Mouse (Mus musculus) gastrocnemius, postnatal 25 days (tissue): ENCODE data around the gene Gm49387. TPM values are rescaled to one million over a fixed set of nuclear protein-coding genes. Genes with fewer than 3 reads are reported as not detected.

Experiments
- DNase-seq: peaks from one replicate; pipeline ENCODE4 v3.0.0; 2022
- total RNA-seq, 2 experiments: library from RNA; stranded (reverse); gene quantifications; 1 replicate in 1 of 2; 2 replicates in 1 of 2; pipeline ENCODE4 v1.2.3; 2021

The Gm49387 gene
- total RNA-seq, 2 experiments from 2014 or later: 0.79 to 1.3 TPM

DNA sequence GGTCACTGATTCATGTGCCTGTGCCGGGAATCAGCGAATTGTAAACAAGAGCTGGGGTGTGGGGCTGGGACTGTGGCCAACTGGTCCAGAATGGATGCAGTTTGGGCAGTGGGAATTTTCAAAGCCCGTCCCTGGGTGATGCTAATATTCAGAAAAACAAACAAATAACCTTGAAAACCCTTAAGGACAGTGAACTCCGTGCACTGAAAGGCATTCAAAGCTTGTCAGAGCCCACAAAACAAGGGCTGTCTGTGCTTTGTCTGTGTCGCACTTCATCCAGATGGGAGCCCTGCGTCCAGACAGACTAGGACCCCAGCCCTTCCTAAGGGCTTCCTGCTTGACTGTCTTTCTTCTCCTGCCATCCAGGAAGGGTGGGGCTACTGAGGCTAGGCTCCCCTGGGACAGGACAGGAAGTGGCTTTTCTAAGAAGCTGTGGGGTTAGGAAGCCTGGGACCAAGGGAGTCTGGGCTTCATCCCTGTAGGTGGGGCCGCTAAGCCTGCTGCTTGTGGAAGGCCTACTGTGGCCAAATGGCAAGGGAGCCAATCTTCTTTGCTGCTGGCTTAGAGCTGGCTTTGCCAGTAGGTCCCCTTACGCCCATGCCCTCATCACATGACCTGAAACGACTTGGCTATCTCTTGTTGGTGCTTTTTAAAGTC is 22.0 kb upstream of the Gm49387 start:
- DNase-seq: peak; percentile 87

DNA sequence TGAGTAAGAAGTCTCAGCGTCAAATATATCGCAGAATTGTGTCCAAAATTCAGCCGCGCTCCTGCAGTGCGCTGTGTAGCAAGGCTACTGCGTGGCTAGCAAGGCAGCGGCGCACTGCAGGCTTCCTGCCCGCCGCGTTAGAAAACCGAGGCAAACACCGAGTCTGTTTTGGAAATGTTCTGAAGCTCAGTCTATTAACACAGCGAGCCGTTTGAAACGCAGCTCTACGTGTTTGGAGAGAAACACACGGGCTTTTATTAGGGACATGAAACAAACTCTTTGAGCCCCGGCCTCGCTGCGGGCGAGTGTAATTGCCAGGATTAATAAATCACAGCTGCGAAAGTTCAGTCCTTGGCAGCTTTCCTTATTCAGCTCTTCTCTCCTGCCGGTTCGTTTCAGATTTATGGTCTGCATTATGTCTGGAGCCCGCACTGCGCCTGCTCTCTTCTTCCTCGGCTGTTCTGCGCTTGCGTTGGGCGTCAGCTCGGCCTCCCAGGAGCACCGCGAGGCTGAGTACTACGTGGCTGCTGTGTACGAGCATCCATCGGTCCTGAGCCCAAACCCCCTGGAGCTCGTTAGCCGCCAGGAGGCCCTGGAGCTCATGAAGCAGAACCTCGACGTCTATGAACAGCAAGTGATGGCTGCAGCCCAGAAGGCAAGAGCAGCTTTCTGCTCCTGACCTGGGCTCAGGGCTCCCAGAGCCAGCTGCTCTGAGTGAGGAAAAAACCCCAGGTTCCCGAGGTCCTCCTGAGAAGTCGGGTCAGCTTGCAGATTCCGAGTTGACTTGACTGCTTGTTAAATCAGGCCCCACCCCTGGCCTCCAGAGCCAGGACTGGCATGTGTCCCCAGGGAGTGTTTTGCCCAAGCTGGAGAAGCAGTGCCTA is 21.2 kb upstream of the Gm49387 start:
- peak; percentile 89 for DNase-seq

DNA sequence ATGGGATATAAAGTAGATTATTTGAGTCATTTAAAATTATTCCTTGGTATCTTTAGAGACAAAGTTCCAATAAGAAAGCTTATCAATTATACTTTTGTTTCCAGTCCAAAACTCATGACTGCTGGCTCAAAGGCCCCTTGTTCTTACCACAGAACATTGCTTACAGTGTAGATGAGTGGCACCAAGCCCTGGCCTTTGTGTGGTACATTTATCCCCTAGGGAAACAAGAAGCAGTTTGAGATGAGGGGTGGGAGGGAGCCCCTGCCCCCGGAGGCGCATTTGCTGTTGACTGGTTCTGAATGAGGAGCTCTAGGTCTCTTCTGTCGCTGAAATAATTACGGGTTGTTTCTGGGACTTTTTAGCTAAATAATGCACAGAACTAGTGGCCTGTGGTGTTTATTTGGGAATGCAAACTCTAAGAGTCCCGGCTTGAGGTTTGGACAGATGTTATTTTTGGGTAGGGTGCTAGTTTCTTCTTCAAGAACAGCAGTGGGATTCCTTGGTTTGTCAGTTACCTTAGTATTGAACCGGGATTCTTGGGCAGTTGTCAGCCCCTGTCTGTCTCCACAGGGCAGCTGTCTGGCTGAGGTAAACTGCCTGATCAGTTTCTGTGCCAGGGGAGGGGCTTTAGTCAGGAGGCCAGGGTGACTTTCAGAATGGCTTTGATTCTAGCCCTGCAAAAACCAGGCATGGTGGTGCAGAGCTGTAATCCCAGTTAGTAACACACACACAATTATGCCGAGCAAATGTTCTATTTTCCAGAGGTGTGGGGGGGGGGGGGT is 19.8 kb upstream of the Gm49387 start:
- DNase-seq: no peak

DNA sequence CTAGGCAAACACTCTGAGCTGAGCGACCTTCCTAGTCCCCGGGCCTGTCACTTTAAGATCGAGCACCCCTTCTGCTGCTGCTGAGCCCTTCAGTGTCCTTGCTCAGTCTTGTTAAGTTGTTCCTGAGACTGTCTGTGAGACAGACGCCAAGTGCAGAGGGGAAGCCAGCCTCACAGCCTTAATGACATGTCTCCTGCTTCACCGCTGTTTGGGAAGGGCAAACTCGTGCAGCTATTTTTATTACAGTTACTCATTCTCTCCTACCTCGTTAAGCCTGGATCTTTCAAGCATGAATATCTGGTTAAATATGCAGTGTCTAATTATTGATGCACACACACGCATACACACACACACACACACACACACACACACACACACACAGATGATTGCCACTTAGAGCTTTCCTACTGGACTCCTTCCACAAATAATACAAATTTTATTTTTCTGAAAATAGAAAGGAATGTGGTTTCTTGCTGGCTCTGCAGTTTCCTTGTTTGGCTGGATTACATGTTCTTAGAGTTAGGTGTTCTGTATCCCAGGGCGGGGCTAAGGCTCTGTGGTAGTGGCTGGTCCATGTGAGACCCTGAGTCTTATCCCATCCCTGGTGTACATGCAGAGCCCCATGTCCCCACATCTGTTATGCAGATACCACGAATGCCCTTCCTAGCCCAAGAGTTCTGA is 19.0 kb upstream of the Gm49387 start:
- peak; percentile 74 for DNase-seq

DNA sequence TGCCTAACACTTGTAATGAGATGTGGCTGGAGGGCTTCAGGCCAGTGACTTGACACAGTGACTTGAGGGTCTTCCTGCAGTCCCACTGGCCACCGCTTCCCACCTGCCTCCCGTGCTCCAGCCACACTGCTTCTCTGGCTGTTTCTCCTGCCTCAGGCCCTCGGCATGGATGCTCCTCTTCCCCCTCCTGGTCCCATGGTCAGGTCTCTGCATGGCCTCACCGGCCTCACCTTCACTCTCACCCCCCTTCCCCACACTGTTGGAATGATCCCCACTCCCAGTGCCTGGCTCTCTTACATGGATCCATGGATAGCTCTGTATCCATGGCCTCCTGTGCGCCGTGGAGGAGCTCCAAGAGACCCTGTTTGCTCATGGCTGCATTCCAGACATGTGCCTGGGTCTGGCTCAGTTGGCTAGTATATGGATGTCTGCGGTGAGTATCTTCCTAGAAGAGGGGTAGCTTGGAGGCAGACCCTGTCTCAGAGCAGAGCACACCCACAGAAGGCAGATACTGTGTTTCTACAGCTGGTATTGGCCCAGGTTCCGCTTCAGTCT is 17.5 kb upstream of the Gm49387 start:
- no peak for DNase-seq

DNA sequence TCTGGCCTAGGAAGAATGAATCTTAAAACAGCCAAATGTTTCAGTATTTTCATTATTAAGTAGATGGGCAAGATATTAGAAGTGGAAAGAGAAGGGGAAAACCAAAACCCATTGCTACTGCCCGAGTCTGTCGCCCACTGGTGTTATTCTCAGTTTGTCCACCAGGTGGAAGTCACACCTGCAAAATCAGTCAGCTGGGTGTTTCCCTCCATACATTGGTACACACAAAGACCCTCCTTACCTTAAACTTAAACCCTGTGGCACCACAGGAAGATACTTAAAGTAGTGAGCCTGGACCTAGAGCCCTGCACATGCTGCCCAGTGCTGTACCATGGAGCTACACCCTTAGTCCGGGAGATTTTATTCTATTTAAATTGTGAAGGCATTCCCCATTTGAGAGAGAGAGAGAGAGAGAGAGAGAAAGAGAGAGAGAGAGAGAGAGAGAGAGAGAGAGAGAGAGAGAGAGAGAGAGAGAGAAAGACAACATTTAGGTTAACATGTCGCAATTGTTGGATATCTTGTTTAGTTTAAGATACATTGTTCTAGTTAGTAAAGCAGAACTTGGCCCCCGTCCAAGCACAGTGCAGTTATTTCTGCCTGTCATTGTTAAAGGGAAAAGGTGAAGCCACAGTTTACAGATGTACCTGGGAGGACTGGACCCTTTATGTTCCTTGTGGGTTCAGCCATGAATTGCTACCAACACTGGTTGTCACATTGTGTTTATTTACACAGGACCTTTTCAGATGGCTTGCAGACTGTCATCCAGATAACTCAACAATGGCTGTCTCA is 16.4 kb upstream of the Gm49387 start:
- DNase-seq: no peak

DNA sequence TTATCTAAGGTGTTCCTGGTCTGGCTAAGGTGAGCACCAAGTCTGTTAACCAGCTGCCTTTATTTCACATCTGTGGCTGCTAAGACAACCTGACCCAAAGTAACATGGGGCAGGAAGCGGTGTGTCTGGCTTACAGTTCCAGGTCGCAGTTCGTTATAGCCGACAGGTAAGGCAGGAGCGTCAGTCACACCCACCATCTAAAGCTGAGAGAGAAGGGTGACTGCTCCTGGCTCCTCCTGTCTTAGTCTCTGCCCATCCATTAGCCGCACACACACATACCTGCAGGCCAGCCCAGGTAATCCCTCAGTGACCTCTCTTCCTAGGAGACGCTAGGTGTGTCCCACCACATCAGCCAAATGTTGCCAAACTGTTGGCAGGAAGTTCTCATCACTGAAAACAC is 15.7 kb upstream of the Gm49387 start:
- DNase-seq: no peak

DNA sequence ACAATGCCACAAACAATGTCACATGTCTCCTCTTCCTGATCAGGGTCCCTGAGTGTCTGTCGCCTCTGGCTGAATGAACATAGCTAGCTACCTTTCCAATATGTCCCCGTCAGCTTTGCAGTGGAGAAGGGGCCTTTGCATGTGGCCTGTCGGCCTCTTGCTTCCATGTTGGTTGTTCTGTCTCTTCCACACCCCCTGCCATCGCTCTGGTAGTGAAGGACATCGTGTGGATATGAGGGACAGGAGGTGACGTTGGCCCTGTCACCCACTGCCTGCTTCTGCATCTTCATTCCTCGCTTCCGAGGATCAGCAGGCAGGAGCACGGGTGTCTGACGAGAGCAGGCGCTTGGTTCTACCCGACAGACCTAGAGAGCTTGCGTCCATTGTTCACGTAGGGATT is 14.7 kb upstream of the Gm49387 start:
- no peak for DNase-seq

DNA sequence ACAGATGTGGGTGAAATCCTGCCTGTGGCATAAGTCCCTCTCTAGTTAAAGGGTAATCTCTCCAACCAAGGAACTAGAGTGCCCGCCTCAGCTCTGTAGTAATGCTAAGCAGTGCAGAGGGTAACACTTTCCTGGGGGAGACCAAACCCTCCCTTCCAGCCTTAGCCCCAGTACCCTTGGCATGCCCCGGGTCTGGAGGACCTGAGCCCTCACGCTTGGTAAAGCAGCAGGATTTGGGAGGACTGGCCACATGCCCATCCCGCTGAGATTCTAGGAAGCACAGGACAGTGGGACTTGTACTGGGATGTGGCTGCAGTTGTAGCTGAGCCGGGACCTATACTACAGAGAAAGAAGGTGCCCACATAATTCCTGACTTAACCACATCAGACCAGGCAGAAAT is 14.1 kb upstream of the Gm49387 start:
- no peak for DNase-seq

DNA sequence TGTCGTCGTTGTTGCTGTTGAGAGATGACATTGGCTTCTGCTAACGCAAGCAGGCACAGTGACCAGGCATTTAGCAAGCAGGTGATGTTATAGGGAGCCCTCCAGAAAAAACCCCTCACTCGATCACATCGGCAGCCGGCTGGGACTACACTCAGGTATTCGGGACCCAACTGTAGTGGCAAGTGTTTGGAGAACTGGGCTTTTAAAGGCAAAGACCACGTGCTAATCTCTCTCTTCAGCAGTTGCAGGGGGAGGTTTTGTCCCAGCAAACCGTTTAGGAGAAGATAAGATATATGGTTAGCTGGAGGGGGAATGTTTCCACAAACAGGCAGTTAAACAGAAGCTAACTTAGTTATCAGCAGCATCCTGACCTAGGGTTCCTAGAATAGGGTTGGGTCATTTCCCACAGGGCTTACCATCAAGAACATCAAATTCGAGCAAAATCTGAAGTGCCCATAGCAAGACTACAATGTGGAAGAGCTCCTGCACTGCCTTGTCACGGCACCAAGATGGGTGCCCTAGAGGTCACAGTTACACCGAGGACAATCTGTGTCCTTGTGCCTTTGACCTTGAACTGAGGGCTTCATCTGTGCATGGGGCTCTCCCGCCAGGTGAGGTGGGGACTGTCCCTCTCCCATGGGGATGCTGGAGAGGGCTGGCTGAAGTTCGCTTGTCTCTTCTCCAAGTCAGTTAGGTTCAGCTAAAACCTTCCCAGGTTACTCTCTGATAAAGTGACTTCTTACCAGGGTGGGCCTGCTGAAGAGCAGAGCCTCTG is 12.6 kb upstream of the Gm49387 start:
- no peak for DNase-seq

DNA sequence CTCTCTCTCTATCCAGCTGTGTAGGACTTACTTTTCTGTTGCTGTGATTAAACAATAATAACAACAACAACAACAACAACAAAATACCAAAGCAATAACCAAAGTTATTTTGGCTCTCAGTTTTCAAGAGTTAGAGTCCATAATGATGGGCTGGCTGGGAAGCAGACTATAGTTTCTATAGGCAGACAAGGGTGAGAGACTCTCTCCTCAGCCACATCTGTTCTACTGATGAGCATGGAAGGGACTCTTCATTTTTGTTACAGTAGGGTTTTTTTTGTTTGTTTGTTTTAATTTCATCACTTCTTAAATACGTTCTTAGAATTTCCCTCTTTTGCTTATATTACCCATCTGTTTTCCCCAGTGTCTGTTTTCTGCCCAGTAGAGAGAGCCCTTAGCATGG is 11.9 kb upstream of the Gm49387 start:
- DNase-seq: no peak

DNA sequence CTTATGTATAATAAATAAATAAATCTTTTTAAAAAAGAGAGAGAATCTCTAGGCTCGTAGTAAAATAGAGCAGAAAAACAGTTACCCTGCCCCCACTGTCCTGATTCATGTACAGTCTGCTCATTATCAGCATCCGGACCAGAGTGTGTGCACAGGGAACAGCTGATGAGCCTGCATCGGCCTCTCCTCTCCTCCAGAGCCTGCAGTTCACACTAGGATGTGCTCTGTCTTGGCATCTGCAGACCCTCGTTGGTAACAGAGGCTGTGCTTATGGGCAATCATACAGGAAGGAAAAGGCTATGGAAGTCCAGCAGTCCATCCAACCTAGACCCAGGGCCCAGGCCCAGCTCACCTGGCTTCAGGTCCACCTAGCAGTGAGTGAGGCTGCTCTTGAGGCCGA is 11.4 kb upstream of the Gm49387 start:
- no peak for DNase-seq

DNA sequence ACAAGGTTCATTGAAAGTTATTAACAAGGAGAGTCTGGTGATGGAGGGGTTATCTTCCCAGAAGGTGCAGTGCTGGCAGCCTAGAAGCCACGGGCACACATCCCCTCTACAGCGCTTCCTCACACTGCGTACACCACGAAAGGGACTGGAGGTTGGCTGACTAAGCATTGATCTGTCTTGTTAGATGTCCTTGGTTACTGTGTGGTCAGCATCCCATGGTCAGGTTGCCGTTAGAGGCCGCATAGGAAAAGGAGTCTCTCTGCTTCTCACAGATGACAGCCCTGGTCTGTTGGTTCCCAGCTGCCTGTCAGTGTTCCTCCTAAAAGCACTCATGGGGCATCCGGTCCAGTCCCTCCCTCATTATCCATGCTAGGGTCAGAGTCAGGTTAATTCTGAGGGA is 10.5 kb upstream of the Gm49387 start:
- DNase-seq: no peak

DNA sequence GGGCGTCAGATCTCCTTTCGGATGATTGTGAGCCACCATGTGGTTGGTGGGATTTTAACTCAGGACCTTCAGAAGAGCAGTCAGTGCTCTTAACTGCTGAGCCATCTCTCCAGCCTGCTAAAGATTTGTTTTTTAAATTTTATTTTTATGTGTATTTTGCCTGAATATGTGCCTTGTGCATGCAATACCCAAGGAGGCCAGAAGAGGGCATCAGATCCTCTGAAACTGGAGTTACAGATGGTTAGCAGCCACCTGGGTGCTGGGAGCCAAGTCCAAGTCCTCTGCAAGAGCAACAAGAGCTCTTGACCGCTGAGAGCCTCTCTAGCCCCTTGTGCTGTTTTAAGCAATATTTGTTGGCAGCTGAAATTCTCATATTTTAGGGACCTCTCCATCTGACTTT is 9.7 kb upstream of the Gm49387 start:
- no peak for DNase-seq

DNA sequence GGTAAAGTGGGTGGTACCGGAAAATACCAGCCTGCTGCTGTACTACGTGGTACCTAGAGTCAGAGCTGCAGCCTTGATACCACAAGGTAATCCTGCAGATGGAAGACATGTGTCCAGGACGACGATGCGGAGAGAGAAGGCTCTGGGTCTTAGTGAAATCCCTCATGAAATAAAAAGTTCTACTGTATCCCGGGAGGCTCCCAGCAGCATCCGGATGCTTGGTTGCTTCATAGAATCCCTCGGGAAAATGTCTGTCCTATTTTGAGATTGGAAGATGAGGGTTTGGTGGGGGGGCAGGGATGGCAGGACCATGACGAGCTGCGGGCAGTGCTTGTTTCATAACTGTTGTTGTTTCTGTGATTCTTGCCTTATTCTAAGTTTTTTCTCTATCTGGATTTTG is 7.3 kb upstream of the Gm49387 start:
- DNase-seq: no peak

DNA sequence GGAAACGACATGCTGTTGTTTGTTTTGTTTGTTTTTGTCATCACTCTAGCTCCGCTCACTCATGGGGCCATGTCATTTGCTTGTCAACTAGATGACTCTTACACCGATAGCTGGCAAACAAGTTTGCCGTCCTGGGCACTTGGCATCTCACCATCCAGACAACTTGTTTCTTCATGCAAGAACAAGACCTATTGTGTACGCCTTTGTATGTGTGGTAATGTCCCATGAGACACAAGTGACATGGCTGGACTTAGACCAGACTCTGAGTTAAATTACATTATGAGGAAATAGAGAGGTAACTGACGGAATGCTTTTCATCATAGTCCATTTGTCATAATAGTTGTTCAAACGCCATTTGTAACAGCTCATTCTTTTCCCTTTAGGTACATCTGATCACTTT is 5.2 kb upstream of the Gm49387 start:
- no peak for DNase-seq

DNA sequence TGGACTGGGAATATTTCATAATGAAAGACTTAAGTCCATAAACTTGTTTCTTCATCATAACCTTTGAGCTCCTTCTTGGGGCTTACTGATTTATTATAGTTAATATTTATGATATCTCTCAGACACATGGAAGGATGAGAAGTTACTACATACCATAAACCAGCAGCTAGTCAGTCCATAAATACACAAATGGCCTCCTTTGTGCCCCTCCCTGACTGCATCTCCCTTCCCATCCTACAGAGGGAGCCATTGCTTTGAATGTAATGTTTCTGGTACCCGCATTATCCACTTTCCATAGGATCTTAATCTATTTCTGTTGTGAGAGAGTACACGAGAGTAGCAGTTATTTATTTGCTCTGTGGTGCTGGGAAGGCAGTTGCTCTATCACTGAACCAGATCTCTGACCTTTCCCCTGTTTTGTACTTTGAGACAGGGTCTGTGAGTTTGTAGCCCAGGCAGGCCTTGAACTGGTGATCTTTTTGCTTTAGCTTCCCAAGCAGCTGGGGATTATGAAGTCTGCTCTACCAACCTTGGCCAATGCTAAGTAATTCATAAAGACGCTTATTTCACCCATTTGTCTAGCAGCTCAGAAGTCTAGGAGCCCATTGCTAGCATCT is 4.4 kb upstream of the Gm49387 start:
- no peak for DNase-seq

DNA sequence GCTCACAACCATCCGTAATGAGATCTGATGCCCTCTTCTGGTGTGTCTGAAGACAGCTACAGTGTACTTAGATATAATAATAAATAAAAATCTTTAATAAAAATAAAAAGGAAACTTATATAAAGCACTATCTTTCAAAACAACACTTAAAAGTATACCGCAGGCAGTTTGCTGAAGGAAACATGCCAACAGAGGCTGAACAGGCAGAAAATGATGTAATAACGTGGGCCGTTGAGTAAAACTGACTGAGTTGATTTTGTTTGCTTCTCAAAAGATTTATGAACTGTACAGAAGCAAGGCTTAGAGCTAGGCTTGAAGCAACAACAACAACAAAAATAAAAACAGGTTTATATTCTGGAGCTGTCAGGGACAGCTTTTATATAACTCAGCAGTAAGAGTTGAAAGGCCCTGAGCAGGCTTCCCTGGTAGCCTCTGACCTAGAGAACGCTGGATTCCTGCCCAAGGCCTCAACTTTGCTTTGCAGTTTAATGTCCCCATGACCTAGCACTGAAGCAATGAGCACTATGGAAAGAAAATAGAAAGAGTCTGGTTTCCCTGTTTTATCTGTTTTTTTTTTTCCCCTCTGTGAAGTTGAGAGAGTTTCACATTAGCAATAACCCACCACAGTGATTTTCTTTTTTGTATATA is 3.6 kb upstream of the Gm49387 start:
- DNase-seq: no peak

DNA sequence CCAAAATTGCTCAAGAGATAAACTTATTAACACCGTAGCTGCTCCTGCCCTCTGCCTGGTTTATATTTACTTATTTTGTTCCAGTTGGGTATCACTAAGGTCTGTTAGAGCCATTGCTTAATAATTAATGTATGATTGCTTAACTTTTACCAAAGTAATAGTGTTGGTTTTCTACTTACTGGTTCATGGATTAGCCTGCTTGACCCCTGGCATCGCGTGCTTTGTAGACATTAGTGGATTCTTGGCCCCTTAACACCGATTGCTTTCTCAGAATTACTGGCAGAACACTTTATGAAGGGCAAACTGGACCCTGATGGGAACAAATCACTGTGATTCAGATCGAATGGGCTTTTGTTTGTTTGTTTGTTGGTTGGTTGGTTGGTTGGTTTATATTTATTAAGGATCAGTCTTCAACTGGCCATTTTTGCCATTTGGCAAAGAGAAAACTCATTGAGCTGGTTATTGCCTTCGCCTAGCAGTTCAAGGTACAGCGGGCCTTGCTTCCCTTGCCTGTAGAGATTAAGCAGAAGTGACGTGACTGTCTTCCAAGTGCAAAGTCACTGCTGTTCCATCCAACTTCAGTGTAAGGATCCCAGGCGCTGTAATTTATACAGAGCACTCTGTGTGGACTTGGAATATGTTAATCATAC is 953 bp upstream of the Gm49387 start:
- no peak for DNase-seq
